Mouse (Mus musculus) lung, embryonic 14.5 days (tissue): ENCODE results near the gene Stat1. TPM values are rescaled to one million over a fixed set of nuclear protein-coding genes. Genes with fewer than 3 reads are reported as not detected.
A peak's percentile ranks its signal among the peaks of the same experiment; 100 is the strongest.

Source experiments
- ATAC-seq: fragments of 200-750 bp; cut with Nextera tagmentation; 2 replicates; pipeline ENCODE4 v1.8.0; 2017; ENCODE audit warnings: mild to moderate bottlenecking, moderate TSS enrichment, moderate library complexity; ENCODE audit not compliant: insufficient read depth
- DNase-seq: peaks from one replicate; pipeline ENCODE4 v3.0.0-alpha.2; 2015
- H3K27ac ChIP-seq: fragments of 300-500 bp; sonication (generic); 2 replicates; pipeline ENCODE4 v1.5.1; 2014; ENCODE audit warnings: low read depth, mild to moderate bottlenecking, moderate library complexity
- H3K27me3 ChIP-seq: fragments of 300-500 bp; sonication (generic); 2 replicates; pipeline ENCODE4 v1.6.1; 2014; ENCODE audit warnings: low read length, control low read depth; ENCODE audit not compliant: insufficient read depth
- H3K36me3 ChIP-seq: fragments of 300-500 bp; sonication (generic); 2 replicates; pipeline ENCODE4 v1.6.1; 2014; ENCODE audit warnings: control low read depth; ENCODE audit not compliant: insufficient read depth
- H3K4me1 ChIP-seq: fragments of 300-500 bp; sonication (generic); 2 replicates; pipeline ENCODE4 v1.6.1; 2014; ENCODE audit warnings: antibody characterized with exemption, control low read depth; ENCODE audit not compliant: insufficient read depth
- H3K4me2 ChIP-seq: fragments of 300-500 bp; sonication (generic); 2 replicates; pipeline ENCODE4 v1.6.1; 2014; ENCODE audit warnings: mild to moderate bottlenecking
- H3K4me3 ChIP-seq: fragments of 300-500 bp; sonication (generic); 2 replicates; pipeline ENCODE4 v1.5.1; 2014; ENCODE audit warnings: low read depth, low read length
- H3K9ac ChIP-seq: fragments of 300-500 bp; sonication (generic); 2 replicates; pipeline ENCODE4 v1.6.1; 2014
- H3K9me3 ChIP-seq: fragments of 300-500 bp; sonication (generic); 2 replicates; pipeline ENCODE4 v1.6.1; 2016; ENCODE audit warnings: low read depth, low read length, control low read depth
- CTCF ChIP-seq: IDR thresholded peaks from 2 replicates; pipeline ENCODE4 v1.5.1; 2016; ENCODE audit warnings: antibody characterized with exemption, low read depth
- WGBS: fragments of 180-500 bp; shearing (Covaris S2); extraction: QIAGEN DNeasy Blood & Tissue Kit; methylation state at CpG from one replicate; pipeline ENCODE4 v1.1.7; 2014; 5-methylcytosine and 5-hydroxymethylcytosine counted together
- polyA plus RNA-seq: library from polyadenylated mRNA; unstranded; fragments of >200 nt; fragmentation: Nextera tagmentation; extraction: Ambion mirVana; gene quantifications from 2 replicates; pipeline ENCODE4 v1.2.1, GENCODE M21; 2014

The Stat1 gene
- polyA plus RNA-seq, 1 experiment from 2014 or later: 21.4 TPM

- Histone ChIP-seq H3K27ac (no peak overlapping the region), H3K9me3 (no peaks in the 10 kb centered on the region), H3K4me1 (no peaks in the 10 kb centered on the region), H3K4me3 (no peak overlapping the region), H3K36me3 (peaks cover 13% of the 10 kb centered on the region), H3K4me2 (no peak overlapping the region), H3K9ac (no peak overlapping the region), H3K27me3 (no peaks in the 10 kb centered on the region)
- DNase-seq (no peak), ATAC-seq (no peak)
- no peak for TF ChIP-seq CTCF
- 82% methylated on average over 7 of the region's 7 CpGs for WGBS
Measured at GRCm38 (mm10) chr1:52143596-52144156, 24.4 kb downstream of the Stat1 start.

- 69% methylated on average over 10 of the region's 10 CpGs for WGBS
Measured at GRCm38 (mm10) chr1:52144907-52145306, 25.7 kb downstream of the Stat1 start.

GRCm38 (mm10) chr1:52146214-52146970 lies 27.2 kb downstream of the Stat1 start:
- H3K4me3 ChIP-seq: no peak overlapping the region
- no peak overlapping the region for H3K4me2 ChIP-seq
- no peaks in the 10 kb centered on the region for H3K27me3 ChIP-seq
- no peaks in the 10 kb centered on the region for H3K4me1 ChIP-seq
- DNase-seq (peak; percentile 89), ATAC-seq (peak; percentile 79; the same call in 1 of the 2 replicates)
- H3K9ac ChIP-seq: no peak overlapping the region
- WGBS: 51% methylated on average over 12 of the region's 12 CpGs
- H3K36me3 ChIP-seq: peaks cover 3% of the 10 kb centered on the region; the same call in 1 of the 2 replicates
- no peaks in the 10 kb centered on the region for H3K9me3 ChIP-seq
- TF ChIP-seq CTCF: peak; percentile 83
- no peak overlapping the region for H3K27ac ChIP-seq

More at GRCm38 (mm10) chr1:52144907-52145306, 25.7 kb downstream of the Stat1 start:
- Histone ChIP-seq H3K27ac (no peak overlapping the region), H3K4me1 (no peaks in the 10 kb centered on the region), H3K27me3 (no peaks in the 10 kb centered on the region), H3K9ac (no peak overlapping the region), H3K9me3 (no peaks in the 10 kb centered on the region), H3K36me3 (peaks cover 4% of the 10 kb centered on the region; the same call in 1 of the 2 replicates), H3K4me2 (no peak overlapping the region), H3K4me3 (no peak overlapping the region)
- DNase-seq (no peak), ATAC-seq (no peak)
- TF ChIP-seq CTCF: no peak

- Histone ChIP-seq H3K36me3 (peaks cover 6% of the 10 kb centered on the region; the same call in 1 of the 2 replicates), H3K9me3 (no peaks in the 10 kb centered on the region), H3K4me1 (no peaks in the 10 kb centered on the region), H3K27me3 (no peaks in the 10 kb centered on the region), H3K27ac (no peak overlapping the region), H3K9ac (no peak overlapping the region), H3K4me2 (no peak overlapping the region), H3K4me3 (no peak overlapping the region)
- ATAC-seq: no peak
- no peak for DNase-seq
- no peak for TF ChIP-seq CTCF
- WGBS: 83% methylated on average over 2 of the region's 2 CpGs
Measured at GRCm38 (mm10) chr1:52147431-52147830, 28.2 kb downstream of the Stat1 start.

- no peak for DNase-seq
- Histone ChIP-seq H3K27ac (no peak overlapping the region), H3K36me3 (peaks cover 6% of the 10 kb centered on the region; the same call in 1 of the 2 replicates), H3K9me3 (no peaks in the 10 kb centered on the region), H3K4me3 (no peak overlapping the region), H3K9ac (no peak overlapping the region), H3K4me1 (no peaks in the 10 kb centered on the region), H3K27me3 (no peaks in the 10 kb centered on the region), H3K4me2 (no peak overlapping the region)
- TF ChIP-seq CTCF: no peak
- ATAC-seq: no peak
- WGBS: 61% methylated on average over 7 of the region's 7 CpGs
Measured at GRCm38 (mm10) chr1:52148178-52148577, 28.9 kb downstream of the Stat1 start.

GRCm38 (mm10) chr1:52148696-52149095 lies 29.5 kb downstream of the Stat1 start:
- no peaks in the 10 kb centered on the region for H3K27me3 ChIP-seq
- no peak overlapping the region for H3K4me2 ChIP-seq
- H3K9ac ChIP-seq: no peak overlapping the region
- no peak overlapping the region for H3K27ac ChIP-seq
- H3K4me3 ChIP-seq: no peak overlapping the region
- no peak for TF ChIP-seq CTCF
- 62% methylated on average over 7 of the region's 7 CpGs for WGBS
- H3K36me3 ChIP-seq: peaks cover 6% of the 10 kb centered on the region; the same call in 1 of the 2 replicates
- H3K9me3 ChIP-seq: no peaks in the 10 kb centered on the region
- ATAC-seq: no peak
- no peak for DNase-seq
- no peaks in the 10 kb centered on the region for H3K4me1 ChIP-seq

- no peaks in the 10 kb centered on the region for H3K9me3 ChIP-seq
- H3K4me2 ChIP-seq: no peak overlapping the region
- H3K4me1 ChIP-seq: no peaks in the 10 kb centered on the region
- H3K36me3 ChIP-seq: 0 out of 2 replicates have a peak, but pooled peaks cover 3% of the 10 kb centered on the region
- no peak overlapping the region for H3K27ac ChIP-seq
- TF ChIP-seq CTCF: no peak
- WGBS: 49% methylated on average over 9 of the region's 9 CpGs
- H3K9ac ChIP-seq: no peak overlapping the region
- H3K27me3 ChIP-seq: no peaks in the 10 kb centered on the region
- ATAC-seq (peak; percentile 36), DNase-seq (peak; percentile 40)
- H3K4me3 ChIP-seq: no peak overlapping the region
Measured at GRCm38 (mm10) chr1:52149934-52150346, 30.7 kb downstream of the Stat1 start.
